Mouse (Mus musculus) small intestine, adult 2 months (tissue): ENCODE data around the gene Med20. TPM values are rescaled to one million over a fixed set of nuclear protein-coding genes. Genes with fewer than 3 reads are reported as not detected.

Source experiments
- H3K27ac ChIP-seq: fragments of 200-500 bp; 2 replicates; pipeline ENCODE4 v1.5.1; 2012; ENCODE audit warnings: low read depth, low read length, control low read depth, inconsistent platforms; ENCODE audit not compliant: insufficient read depth
- H3K27me3 ChIP-seq: fragments of 200-500 bp; 2 replicates; pipeline ENCODE4 v1.6.1; 2012; ENCODE audit warnings: mild to moderate bottlenecking, moderate library complexity, low read length, inconsistent platforms; ENCODE audit not compliant: control insufficient read depth, insufficient read depth
- H3K36me3 ChIP-seq: fragments of 200-500 bp; 2 replicates; pipeline ENCODE4 v1.6.1; 2012; ENCODE audit warnings: mild to moderate bottlenecking, low read length, control low read depth, inconsistent platforms; ENCODE audit not compliant: control insufficient read depth, insufficient read depth
- H3K4me1 ChIP-seq: fragments of 200-500 bp; 2 replicates; pipeline ENCODE4 v1.6.1; 2012; ENCODE audit warnings: low read length, inconsistent platforms, mixed read lengths; ENCODE audit not compliant: control insufficient read depth, insufficient read depth, insufficient read length
- H3K4me3 ChIP-seq: fragments of 200-500 bp; 2 replicates; pipeline ENCODE4 v1.5.1; 2012; ENCODE audit warnings: low read depth, mild to moderate bottlenecking, control low read depth, inconsistent platforms, low read length, moderate library complexity
- CTCF ChIP-seq: fragments of 200-500 bp; IDR thresholded peaks from 2 replicates; pipeline ENCODE4 v1.5.1; 2012; ENCODE audit warnings: low read depth, mild to moderate bottlenecking, control low read depth, inconsistent platforms, low read length, moderate library complexity, mixed read lengths; ENCODE audit not compliant: insufficient replicate concordance, insufficient read length; ENCODE audit errors: extremely low read depth
- POLR2A ChIP-seq: fragments of 200-500 bp; IDR thresholded peaks from 2 replicates; pipeline ENCODE4 v1.6.1; 2012; ENCODE audit warnings: low read depth, mild to moderate bottlenecking, control low read depth, inconsistent platforms, low read length, moderate library complexity
- WGBS: fragments of 180-500 bp; shearing (Covaris S2); methylation state at CpG from one replicate; pipeline ENCODE4 v1.1.7; 2018; 5-methylcytosine and 5-hydroxymethylcytosine counted together
- polyA plus RNA-seq: library from polyadenylated mRNA; depleted of rRNA; stranded (reverse); fragments of >200 nt; gene quantifications from 2 replicates; pipeline ENCODE4 v1.2.3, GENCODE M21; 2012

Gene Med20
- polyA plus RNA-seq, 1 experiment = 11.3 TPM

DNA sequence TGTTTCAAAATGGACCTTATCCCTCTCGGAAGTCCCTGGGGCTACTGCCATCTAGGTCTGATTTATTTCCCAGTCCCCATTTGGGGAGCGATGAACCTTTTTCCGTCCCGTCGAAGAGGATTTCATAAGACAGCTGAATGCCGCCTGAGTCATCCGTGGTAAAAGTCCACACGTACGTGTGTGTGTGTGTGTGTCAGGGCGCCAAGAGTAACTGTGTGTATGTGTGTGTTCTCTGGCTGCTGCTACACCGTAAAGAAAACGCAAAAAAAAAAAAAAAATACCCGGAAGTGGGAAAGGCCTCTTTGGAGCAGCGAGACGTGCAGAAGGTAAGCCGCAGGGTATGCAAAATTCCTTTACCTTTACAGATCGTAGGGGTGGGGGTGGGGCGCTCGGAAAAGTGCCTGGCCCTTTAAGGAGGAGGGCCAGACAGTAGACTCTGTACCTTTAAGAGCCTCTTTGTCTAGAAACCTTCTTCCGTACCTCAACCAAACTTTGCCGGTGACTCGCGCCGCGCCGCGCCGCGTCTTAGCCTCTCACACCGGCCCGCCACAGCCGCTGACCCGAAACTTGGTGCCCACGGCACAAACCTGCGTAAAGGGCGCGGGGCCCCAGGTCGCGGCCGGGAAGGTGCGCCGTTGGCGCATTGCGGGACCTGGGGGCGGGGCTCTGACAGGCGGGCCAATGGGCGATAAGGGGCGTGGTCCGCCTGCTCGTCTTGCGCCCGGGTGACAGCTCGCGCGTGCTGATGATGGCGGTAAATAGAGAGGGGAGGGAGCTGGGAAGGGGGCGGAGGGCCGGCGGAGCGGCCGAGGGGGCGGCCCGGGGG, 17.7 kb downstream of the Med20 start:
- WGBS = under 1% methylated on average over 63 of the region's 63 CpGs
- Histone ChIP-seq H3K36me3 (peaks cover 4% of the 10 kb centered on the region; the same call in 1 of the 2 replicates), H3K27ac (peak overlapping the region; percentile 92), H3K4me1 (peaks cover 17% of the 10 kb centered on the region; the same call in 1 of the 2 replicates), H3K4me3 (peak overlapping the region; percentile 84), H3K27me3 (no peaks in the 10 kb centered on the region)
- 0 out of 2 replicates have a peak, but pooled peaks have one; percentile 25 for TF ChIP-seq POLR2A
- TF ChIP-seq CTCF = no peak

- Histone ChIP-seq H3K27ac (peak overlapping the region; percentile 57), H3K27me3 (no peaks in the 10 kb centered on the region), H3K36me3 (peaks cover 4% of the 10 kb centered on the region; the same call in 1 of the 2 replicates), H3K4me3 (peak overlapping the region; percentile 84), H3K4me1 (peaks cover 17% of the 10 kb centered on the region; the same call in 1 of the 2 replicates)
- under 1% methylated on average over 61 of the region's 61 CpGs for WGBS
- TF ChIP-seq POLR2A (no peak; the same call in 1 of the 2 replicates), CTCF (peak; percentile 25; the same call in 1 of the 2 replicates)
Measured at GRCm38 (mm10) chr17:47629717-47630677, 18.6 kb downstream of the Med20 start.

- Histone ChIP-seq H3K36me3 (peaks cover 2% of the 10 kb centered on the region; the same call in 1 of the 2 replicates), H3K27ac (peak within 1 kb of the TSS; percentile 57), H3K27me3 (no peaks in the 10 kb centered on the region), H3K4me1 (peaks cover 17% of the 10 kb centered on the region; the same call in 1 of the 2 replicates), H3K4me3 (peak within 1 kb of the TSS; percentile 84)
- TF ChIP-seq CTCF (no peak), POLR2A (no peak)
- 3% methylated on average over 3 of the region's 3 CpGs for WGBS
Measured at GRCm38 (mm10) chr17:47630678-47631065, 19.3 kb downstream of the Med20 start, which contains the start of gene Usp49. Usp49 (plus strand) TSS chr17:47630690.

DNA sequence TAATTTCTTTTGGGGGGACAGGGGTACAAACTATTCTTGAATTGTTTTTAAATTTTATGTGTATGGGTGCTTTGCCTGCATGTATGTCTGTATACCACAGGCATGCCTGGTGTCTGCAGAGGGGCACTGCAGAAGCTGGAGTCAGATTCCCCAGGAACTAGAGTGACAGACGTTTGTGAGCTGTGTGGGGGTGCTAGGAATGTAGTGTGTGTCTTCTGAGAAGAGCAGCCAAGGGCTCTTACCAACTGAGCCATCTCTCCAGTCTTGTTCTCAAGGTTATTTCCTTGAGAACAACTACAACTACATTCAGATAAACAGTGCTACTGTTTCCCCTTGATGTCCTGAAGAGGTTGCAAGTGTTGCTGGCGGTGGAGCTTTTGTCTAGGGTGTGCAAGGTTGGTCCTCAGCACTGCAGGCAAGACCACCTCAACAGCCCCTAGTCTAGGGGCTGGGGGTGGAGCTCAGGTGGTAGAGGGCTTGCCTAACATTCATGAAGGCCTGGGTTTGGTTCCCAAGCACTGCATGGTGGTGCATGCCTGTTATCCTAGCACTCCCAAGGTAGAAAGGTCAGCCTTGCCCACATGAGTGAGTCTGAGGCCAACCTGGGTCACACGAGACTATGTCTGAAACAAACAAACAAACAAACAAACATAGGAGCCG, 20.9 kb downstream of the Med20 start:
- peaks cover 17% of the 10 kb centered on the region; the same call in 1 of the 2 replicates for H3K4me1 ChIP-seq
- no peak overlapping the region for H3K4me3 ChIP-seq
- H3K27me3 ChIP-seq = no peaks in the 10 kb centered on the region
- no peak overlapping the region for H3K27ac ChIP-seq
- no peak for TF ChIP-seq CTCF
- TF ChIP-seq POLR2A = no peak
- 0 out of 2 replicates have a peak, but pooled peaks cover 2% of the 10 kb centered on the region for H3K36me3 ChIP-seq
- 40% methylated on average over 4 of the region's 4 CpGs for WGBS

DNA sequence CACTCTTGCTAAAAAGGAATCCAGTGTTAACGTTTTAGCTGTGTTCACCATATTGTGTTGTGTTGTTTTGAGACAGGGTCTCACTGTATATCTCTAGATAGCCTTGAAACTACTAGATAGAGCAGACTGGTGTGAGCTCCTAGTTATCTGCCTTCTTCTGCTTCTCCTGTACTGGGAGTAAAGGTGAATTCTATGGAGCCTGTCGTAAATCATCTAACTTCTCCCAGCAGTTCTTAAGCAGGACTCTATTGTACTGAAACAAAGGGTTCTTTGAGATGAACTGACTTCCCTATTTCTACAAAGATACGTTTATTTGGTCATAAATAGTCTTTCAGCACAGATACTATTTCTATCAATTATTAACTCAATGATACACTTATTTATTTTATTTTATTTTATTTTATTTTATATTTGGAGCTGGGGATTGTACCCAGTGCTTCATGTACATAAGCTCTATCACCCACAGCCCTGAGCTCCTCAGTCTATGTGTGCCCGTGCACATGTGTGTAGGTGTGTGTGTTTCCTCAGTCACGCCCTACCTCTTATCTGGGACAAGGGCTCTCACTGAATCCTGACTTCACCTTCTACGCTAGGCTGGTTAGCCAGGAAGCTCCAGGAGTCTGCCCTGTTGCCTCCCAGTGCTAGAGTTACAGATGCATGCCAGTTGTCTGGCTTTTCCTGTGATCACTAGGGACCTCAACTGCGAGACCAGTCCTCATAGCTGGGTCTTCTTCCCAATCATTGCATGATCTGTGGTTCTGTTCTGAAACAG, 22.8 kb downstream of the Med20 start:
- Histone ChIP-seq H3K27me3 (no peaks in the 10 kb centered on the region), H3K27ac (peak overlapping the region; percentile 81), H3K4me3 (no peak overlapping the region), H3K36me3 (0 out of 2 replicates have a peak, but pooled peaks cover 2% of the 10 kb centered on the region), H3K4me1 (peaks cover 15% of the 10 kb centered on the region; the same call in 1 of the 2 replicates)
- TF ChIP-seq POLR2A (no peak), CTCF (no peak)
- 24% methylated on average over 7 of the region's 7 CpGs for WGBS

DNA sequence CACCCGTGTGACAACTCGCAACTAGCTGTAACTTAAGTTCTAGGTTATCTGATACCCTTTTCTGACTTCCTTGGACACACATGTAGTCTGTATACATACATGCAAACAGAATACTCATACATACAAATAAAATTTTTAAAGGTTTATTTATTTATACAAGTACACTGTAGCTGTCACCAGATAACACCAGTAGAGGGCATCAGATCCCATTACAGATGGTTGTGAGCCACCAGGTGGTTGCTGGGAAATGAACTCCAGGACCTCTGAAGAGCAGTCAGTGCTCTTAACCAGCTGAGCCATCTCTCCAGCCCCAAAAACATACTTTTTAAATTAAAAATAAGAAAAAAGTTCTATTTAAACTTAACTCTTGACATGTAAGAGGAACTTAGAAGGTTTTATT, 31.6 kb downstream of the Med20 start:
- no peaks in the 10 kb centered on the region for H3K27me3 ChIP-seq
- H3K4me3 ChIP-seq = no peak overlapping the region
- WGBS = 85% methylated on average over 2 of the region's 2 CpGs
- no peaks in the 10 kb centered on the region for H3K36me3 ChIP-seq
- TF ChIP-seq CTCF (no peak), POLR2A (no peak)
- no peaks in the 10 kb centered on the region for H3K4me1 ChIP-seq
- no peak overlapping the region for H3K27ac ChIP-seq
